Mouse (Mus musculus): ENCODE measurements around the gene Fbxo31.

- TF ChIP-seq USF2 (IDR thresholded peaks at IDR 0.05; ENCODE audit: borderline replicate concordance in 1 of 2, insufficient read depth in 1 of 2, low read depth in 1 of 2, low read length in 2 of 2) (no peak), ZKSCAN1 (IDR thresholded peaks at IDR 0.05; ENCODE audit: low read depth, low read length) (no peak)
Observed at GRCm38 (mm10) chr8:121603801-121604200, 25.2 kb upstream of the Fbxo31 start.

Measured in MEL (cell line).